Mouse (Mus musculus): ENCODE measurements around the gene Nr4a2. TPM values are rescaled to one million over a fixed set of nuclear protein-coding genes. Genes with fewer than 3 reads are reported as not detected.

Nr4a2 gene
- polyA plus RNA-seq (2015; fragmentation: Nextera tagmentation; extraction: Ambion mirVana) = 4.3 and 5.2 TPM in 2 replicates

GRCm38 (mm10) chr2:57123991-57124840 lies at the start of gene Nr4a2:
Gene Nr4a2 (minus strand): TSS chr2:57124003.
- peak; percentile 96 for ATAC-seq (ENCODE audit: borderline replicate concordance, extremely low read depth, low FRiP score, low TSS enrichment)
- H3K27me3 ChIP-seq = no peaks in the 10 kb centered on the region
- H3K9me3 ChIP-seq = no peaks in the 10 kb centered on the region
- H3K4me1 ChIP-seq = peaks cover 8% of the 10 kb centered on the region
- H3K36me3 ChIP-seq = no peaks in the 10 kb centered on the region
- peak within 1 kb of the TSS; percentile 74 for H3K4me2 ChIP-seq
- WGBS = 11% methylated on average over 39 of the region's 69 CpGs
- peak within 1 kb of the TSS; percentile 94 for H3K27ac ChIP-seq
- peak within 1 kb of the TSS; percentile 92 for H3K9ac ChIP-seq
- peak within 1 kb of the TSS; percentile 71 for H3K4me3 ChIP-seq

- H3K36me3 ChIP-seq = no peaks in the 10 kb centered on the region
- H3K27ac ChIP-seq = no peak overlapping the region
- no peak overlapping the region for H3K9ac ChIP-seq
- H3K4me1 ChIP-seq = no peaks in the 10 kb centered on the region
- H3K27me3 ChIP-seq = no peaks in the 10 kb centered on the region
- ATAC-seq (ENCODE audit: borderline replicate concordance, extremely low read depth, low FRiP score, low TSS enrichment) = no peak
- WGBS = 58% methylated on average over 1 of the region's 1 CpGs
- no peaks in the 10 kb centered on the region for H3K9me3 ChIP-seq
- no peak overlapping the region for H3K4me3 ChIP-seq
- H3K4me2 ChIP-seq = no peak overlapping the region
These were observed 41.6 kb upstream of the Nr4a2 start for GRCm38 (mm10) chr2:57165416-57165815.

- Histone ChIP-seq H3K27me3 (no peaks in the 10 kb centered on the region), H3K9ac (no peak overlapping the region), H3K36me3 (no peaks in the 10 kb centered on the region), H3K4me2 (no peak overlapping the region), H3K4me3 (no peak overlapping the region), H3K9me3 (no peaks in the 10 kb centered on the region), H3K4me1 (no peaks in the 10 kb centered on the region), H3K27ac (no peak overlapping the region)
- ATAC-seq (ENCODE audit: borderline replicate concordance, extremely low read depth, low FRiP score, low TSS enrichment) = no peak
- 71% methylated on average over 9 of the region's 9 CpGs for WGBS
These were observed 33.0 kb upstream of the Nr4a2 start for GRCm38 (mm10) chr2:57156814-57157213.

GRCm38 (mm10) chr2:57149796-57150195 lies 26.0 kb upstream of the Nr4a2 start:
- no peaks in the 10 kb centered on the region for H3K9me3 ChIP-seq
- H3K4me2 ChIP-seq = no peak overlapping the region
- no peak overlapping the region for H3K27ac ChIP-seq
- 70% methylated on average over 4 of the region's 4 CpGs for whole genome bisulfite sequencing
- no peak overlapping the region for H3K4me3 ChIP-seq
- H3K27me3 ChIP-seq = no peaks in the 10 kb centered on the region
- H3K4me1 ChIP-seq = no peaks in the 10 kb centered on the region
- H3K36me3 ChIP-seq = no peaks in the 10 kb centered on the region
- H3K9ac ChIP-seq = no peak overlapping the region
- ATAC-seq (ENCODE audit: borderline replicate concordance, extremely low read depth, low FRiP score, low TSS enrichment) = no peak

- Histone ChIP-seq H3K36me3 (no peaks in the 10 kb centered on the region), H3K4me1 (no peaks in the 10 kb centered on the region), H3K27ac (no peak overlapping the region), H3K9ac (no peak overlapping the region), H3K4me3 (no peak overlapping the region), H3K27me3 (no peaks in the 10 kb centered on the region), H3K4me2 (no peak overlapping the region), H3K9me3 (no peaks in the 10 kb centered on the region)
- ATAC-seq (ENCODE audit: borderline replicate concordance, extremely low read depth, low FRiP score, low TSS enrichment) = no peak
- 84% methylated on average over 2 of the region's 2 CpGs for WGBS
These were observed 24.4 kb upstream of the Nr4a2 start for GRCm38 (mm10) chr2:57148231-57148630.

GRCm38 (mm10) chr2:57145646-57146421 lies 22.0 kb upstream of the Nr4a2 start:
- WGBS = 77% methylated on average over 5 of the region's 5 CpGs
- no peak overlapping the region for H3K27ac ChIP-seq
- H3K9ac ChIP-seq = no peak overlapping the region
- H3K4me1 ChIP-seq = no peaks in the 10 kb centered on the region
- no peaks in the 10 kb centered on the region for H3K36me3 ChIP-seq
- no peak overlapping the region for H3K4me3 ChIP-seq
- no peak for ATAC-seq (ENCODE audit: borderline replicate concordance, extremely low read depth, low FRiP score, low TSS enrichment)
- H3K27me3 ChIP-seq = no peaks in the 10 kb centered on the region
- no peak overlapping the region for H3K4me2 ChIP-seq
- H3K9me3 ChIP-seq = no peaks in the 10 kb centered on the region

GRCm38 (mm10) chr2:57138594-57138993 lies 14.8 kb upstream of the Nr4a2 start:
- Histone ChIP-seq H3K4me2 (no peak overlapping the region), H3K27ac (no peak overlapping the region), H3K9ac (no peak overlapping the region), H3K4me1 (no peaks in the 10 kb centered on the region), H3K27me3 (no peaks in the 10 kb centered on the region), H3K9me3 (no peaks in the 10 kb centered on the region), H3K36me3 (no peaks in the 10 kb centered on the region), H3K4me3 (no peak overlapping the region)
- 82% methylated on average over 6 of the region's 6 CpGs for WGBS
- no peak for ATAC-seq (ENCODE audit: borderline replicate concordance, extremely low read depth, low FRiP score, low TSS enrichment)

GRCm38 (mm10) chr2:57127461-57127860 lies 3.7 kb upstream of the Nr4a2 start:
- no peak overlapping the region for H3K4me2 ChIP-seq
- H3K9me3 ChIP-seq = no peaks in the 10 kb centered on the region
- no peaks in the 10 kb centered on the region for H3K36me3 ChIP-seq
- no peak overlapping the region for H3K9ac ChIP-seq
- no peak overlapping the region for H3K27ac ChIP-seq
- H3K4me3 ChIP-seq = no peak overlapping the region
- ATAC-seq (ENCODE audit: borderline replicate concordance, extremely low read depth, low FRiP score, low TSS enrichment) = no peak
- no peaks in the 10 kb centered on the region for H3K27me3 ChIP-seq
- H3K4me1 ChIP-seq = peaks cover 8% of the 10 kb centered on the region
- 56% methylated on average over 4 of the region's 4 CpGs for WGBS

- no peak overlapping the region for H3K9ac ChIP-seq
- no peak overlapping the region for H3K27ac ChIP-seq
- no peaks in the 10 kb centered on the region for H3K36me3 ChIP-seq
- no peak for ATAC-seq (ENCODE audit: borderline replicate concordance, extremely low read depth, low FRiP score, low TSS enrichment)
- no peak overlapping the region for H3K4me2 ChIP-seq
- peaks cover 8% of the 10 kb centered on the region for H3K4me1 ChIP-seq
- H3K4me3 ChIP-seq = no peak overlapping the region
- H3K27me3 ChIP-seq = no peaks in the 10 kb centered on the region
- WGBS = 70% methylated on average over 6 of the region's 6 CpGs
- no peaks in the 10 kb centered on the region for H3K9me3 ChIP-seq
These were observed 2.1 kb upstream of the Nr4a2 start for GRCm38 (mm10) chr2:57125891-57126290.

GRCm38 (mm10) chr2:57122986-57123980 lies 520 bp downstream of the Nr4a2 start:
- peak; percentile 79 for ATAC-seq (ENCODE audit: borderline replicate concordance, extremely low read depth, low FRiP score, low TSS enrichment)
- Histone ChIP-seq H3K4me2 (peak overlapping the region; percentile 74), H3K36me3 (no peaks in the 10 kb centered on the region), H3K4me3 (peak overlapping the region; percentile 71), H3K4me1 (peaks cover 8% of the 10 kb centered on the region), H3K9ac (peak overlapping the region; percentile 92), H3K27me3 (no peaks in the 10 kb centered on the region), H3K27ac (peak overlapping the region; percentile 94), H3K9me3 (no peaks in the 10 kb centered on the region)
- WGBS = under 1% methylated on average over 65 of the region's 67 CpGs

GRCm38 (mm10) chr2:57121110-57121509 lies 2.7 kb downstream of the Nr4a2 start:
- no peak for ATAC-seq (ENCODE audit: borderline replicate concordance, extremely low read depth, low FRiP score, low TSS enrichment)
- Histone ChIP-seq H3K36me3 (no peaks in the 10 kb centered on the region), H3K4me3 (no peak overlapping the region), H3K27me3 (no peaks in the 10 kb centered on the region), H3K4me2 (no peak overlapping the region), H3K9me3 (no peaks in the 10 kb centered on the region), H3K27ac (no peak overlapping the region), H3K9ac (no peak overlapping the region), H3K4me1 (peaks cover 8% of the 10 kb centered on the region)
- WGBS = 85% methylated on average over 4 of the region's 4 CpGs

All from lung, embryonic 15.5 days (tissue).